Mouse (Mus musculus) embryonic facial prominence, embryonic 10.5 days (tissue): ENCODE results near the gene Fmo2. TPM values are rescaled to one million over a fixed set of nuclear protein-coding genes. Genes with fewer than 3 reads are reported as not detected.

Experiments
- DNase-seq: peaks from one replicate; pipeline ENCODE4 v3.0.0-alpha.2; 2017; ENCODE audit warnings: low spot score
- H3K27ac ChIP-seq: fragments of 300-500 bp; sonication (generic); replicated peaks from 2 replicates; pipeline ENCODE4 v1.5.1; 2016; ENCODE audit warnings: mild to moderate bottlenecking
- H3K27me3 ChIP-seq: fragments of 300-500 bp; sonication (generic); replicated peaks from 2 replicates; pipeline ENCODE4 v1.6.1; 2016; ENCODE audit warnings: low read depth, mild to moderate bottlenecking; ENCODE audit not compliant: poor library complexity, severe bottlenecking
- H3K36me3 ChIP-seq: fragments of 300-500 bp; sonication (generic); replicated peaks from 2 replicates; pipeline ENCODE4 v1.6.1; 2016; ENCODE audit warnings: mild to moderate bottlenecking, moderate library complexity
- H3K4me1 ChIP-seq: fragments of 300-500 bp; sonication (generic); 2 replicates; pipeline ENCODE4 v1.6.1; 2016
- H3K4me3 ChIP-seq: fragments of 300-500 bp; sonication (generic); 2 replicates; pipeline ENCODE4 v1.5.1; 2016; ENCODE audit warnings: mild to moderate bottlenecking, moderate library complexity
- H3K9me3 ChIP-seq: fragments of 300-500 bp; sonication (generic); 2 replicates; pipeline ENCODE4 v1.6.1; 2016; ENCODE audit warnings: mild to moderate bottlenecking
- WGBS: fragments of 180-500 bp; shearing (Covaris S2); methylation state at CpG from one replicate; pipeline ENCODE4 v1.1.7; 2016; 5-methylcytosine and 5-hydroxymethylcytosine counted together
- polyA plus RNA-seq: library from polyadenylated mRNA; unstranded; fragments of >200 nt; fragmentation: Nextera tagmentation; extraction: Ambion mirVana; gene quantifications from 2 replicates; pipeline ENCODE4 v1.2.1, GENCODE M21; 2016

Gene Fmo2
- not detected in 2 replicates for polyA plus RNA-seq

DNA sequence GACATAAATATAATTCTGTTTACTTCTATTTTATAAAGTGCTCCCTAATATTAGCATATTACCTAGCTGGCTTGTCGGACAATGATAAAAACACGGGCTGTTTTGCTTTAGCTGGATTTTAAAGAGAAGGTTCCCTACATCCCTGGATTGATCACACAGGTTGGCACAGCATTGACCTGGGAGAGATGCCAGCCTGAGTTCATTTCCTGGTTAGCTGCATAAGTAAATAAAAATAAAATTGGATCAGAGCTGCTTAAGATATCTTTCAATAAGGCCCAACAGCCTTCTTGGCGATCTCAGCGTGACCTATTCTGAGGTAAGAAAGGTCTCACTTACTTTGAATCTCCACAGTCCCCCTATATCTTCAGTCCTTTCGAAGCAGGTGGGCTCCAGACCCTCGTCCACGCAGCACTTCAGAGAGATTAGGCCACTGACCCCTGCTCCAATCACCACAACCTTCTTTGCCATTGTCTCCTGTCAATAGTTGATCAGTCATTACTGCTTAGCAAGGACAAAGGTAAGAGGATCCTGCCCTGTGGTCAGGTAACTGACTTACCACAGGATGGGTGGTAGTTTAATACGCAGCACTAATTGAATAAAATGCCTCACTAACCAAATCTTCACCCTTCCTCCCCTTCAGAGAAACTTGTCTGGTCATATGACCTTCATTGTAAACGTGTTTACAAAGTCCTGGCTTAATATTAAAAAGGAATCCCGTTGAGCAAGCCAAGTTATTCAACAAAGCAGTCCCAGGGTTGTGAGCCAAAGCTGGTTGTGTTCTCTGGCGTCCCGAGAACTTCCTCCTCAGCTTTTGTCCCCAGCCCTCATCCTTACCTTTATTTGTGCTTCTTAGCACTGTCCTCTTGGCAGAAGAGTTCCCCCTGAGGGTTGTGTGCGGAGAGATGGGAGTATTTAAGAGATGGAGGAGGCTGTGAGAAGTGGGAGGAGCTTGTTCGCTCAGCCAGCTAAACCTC lies at the start of gene Fmo2:
Fmo2 (minus strand) TSS at position 889 of the 974 bp plus-strand sequence.
- no peak within 1 kb of the TSS for H3K4me3 ChIP-seq
- WGBS, result 73% methylated on average over 14 of the region's 14 CpGs
- no peak within 1 kb of the TSS for H3K27ac ChIP-seq
- H3K27me3 ChIP-seq, result no peaks in the 10 kb centered on the region
- DNase-seq, result no peak
- H3K4me1 ChIP-seq, result no peaks in the 10 kb centered on the region
- no peaks in the 10 kb centered on the region for H3K9me3 ChIP-seq
- no peaks in the 10 kb centered on the region for H3K36me3 ChIP-seq

- Histone ChIP-seq H3K4me1 (peaks cover 18% of the 10 kb centered on the region), H3K9me3 (no peaks in the 10 kb centered on the region), H3K36me3 (no peaks in the 10 kb centered on the region), H3K4me3 (no peak overlapping the region), H3K27me3 (no peaks in the 10 kb centered on the region), H3K27ac (no peak overlapping the region)
- 90% methylated on average over 6 of the region's 6 CpGs for WGBS
- no peak for DNase-seq
These were observed 49.4 kb upstream of the Fmo2 start for GRCm38 (mm10) chr1:162947934-162948333.

DNA sequence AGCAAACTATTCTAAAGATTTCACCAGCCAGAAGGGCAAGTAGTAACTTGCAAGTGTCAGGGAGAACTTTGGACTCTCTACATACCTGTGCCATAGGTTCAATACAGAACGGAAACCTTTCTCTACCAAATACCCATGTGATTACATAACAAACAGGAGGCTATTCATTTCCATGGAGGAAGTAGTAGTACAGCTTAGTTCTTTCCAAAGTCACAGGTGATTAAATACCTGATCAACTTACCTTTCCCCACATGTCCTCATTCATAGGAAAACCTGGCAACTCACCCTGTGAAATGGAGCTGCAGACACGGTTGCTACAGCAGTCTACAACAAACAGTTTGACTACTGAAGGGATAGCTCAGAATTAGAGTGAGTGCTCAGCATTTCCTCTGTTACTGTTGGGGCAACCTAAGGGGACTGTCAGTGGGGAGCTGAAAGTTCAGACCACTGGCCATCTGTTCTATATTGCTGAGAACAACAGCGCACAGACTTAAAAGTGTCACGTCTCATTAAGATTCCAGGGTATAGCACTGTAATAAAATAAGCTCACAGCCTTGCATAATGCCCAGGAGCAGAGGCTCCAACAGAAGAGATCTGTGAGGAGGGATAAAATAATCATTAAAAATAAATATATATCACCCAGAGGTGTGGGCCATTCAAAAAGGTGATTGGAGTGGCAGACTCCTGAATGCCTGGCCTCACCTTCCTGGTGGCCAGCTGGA lies 48.5 kb upstream of the Fmo2 start:
- Histone ChIP-seq H3K27me3 (no peaks in the 10 kb centered on the region), H3K9me3 (no peaks in the 10 kb centered on the region), H3K4me3 (no peak overlapping the region), H3K4me1 (peaks cover 15% of the 10 kb centered on the region), H3K27ac (no peak overlapping the region), H3K36me3 (no peaks in the 10 kb centered on the region)
- WGBS, result 74% methylated on average over 4 of the region's 4 CpGs
- DNase-seq, result no peak

DNA sequence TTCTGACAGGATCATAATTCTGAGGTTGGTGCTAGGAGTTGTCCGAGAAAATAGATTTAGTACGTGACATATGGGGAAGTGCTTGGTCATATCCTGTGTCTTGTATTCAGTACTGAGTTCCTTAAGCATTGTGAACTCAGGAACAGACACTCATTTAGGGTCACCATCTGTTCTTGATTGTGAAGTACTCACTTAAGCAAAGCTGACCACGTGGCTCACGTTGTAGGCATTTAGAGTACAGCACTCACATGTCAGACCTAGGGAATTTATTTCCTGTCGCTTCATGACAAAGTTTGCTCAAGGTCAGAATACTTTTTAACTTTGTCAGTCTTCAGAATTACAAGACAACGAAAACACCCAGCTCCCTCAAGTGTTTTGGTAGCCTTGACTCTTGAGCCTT lies 45.2 kb upstream of the Fmo2 start:
- no peaks in the 10 kb centered on the region for H3K27me3 ChIP-seq
- WGBS, result 43% methylated on average over 6 of the region's 6 CpGs
- H3K4me1 ChIP-seq, result peaks cover 15% of the 10 kb centered on the region

GRCm38 (mm10) chr1:162938696-162939351 lies 40.3 kb upstream of the Fmo2 start:
- Histone ChIP-seq H3K27ac (no peak overlapping the region), H3K9me3 (no peaks in the 10 kb centered on the region), H3K36me3 (no peaks in the 10 kb centered on the region), H3K4me1 (peaks cover 14% of the 10 kb centered on the region), H3K27me3 (no peaks in the 10 kb centered on the region), H3K4me3 (no peak overlapping the region)
- WGBS, result 88% methylated on average over 4 of the region's 4 CpGs
- no peak for DNase-seq

More for the DNA sequence above, 45.2 kb upstream of the Fmo2 start:
- Histone ChIP-seq H3K27ac (no peak overlapping the region), H3K36me3 (no peaks in the 10 kb centered on the region), H3K4me3 (no peak overlapping the region), H3K9me3 (no peaks in the 10 kb centered on the region)
- peak; percentile 30 for DNase-seq

- H3K4me1 ChIP-seq, result peaks cover 11% of the 10 kb centered on the region; the same call in 1 of the 2 replicates
- no peak overlapping the region for H3K4me3 ChIP-seq
- no peak for DNase-seq
- no peaks in the 10 kb centered on the region for H3K9me3 ChIP-seq
- no peak overlapping the region for H3K27ac ChIP-seq
- no peaks in the 10 kb centered on the region for H3K36me3 ChIP-seq
- WGBS, result 75% methylated on average over 5 of the region's 5 CpGs
- no peaks in the 10 kb centered on the region for H3K27me3 ChIP-seq
These were observed 39.6 kb upstream of the Fmo2 start for GRCm38 (mm10) chr1:162937970-162938695.

GRCm38 (mm10) chr1:162937415-162937814 lies 38.9 kb upstream of the Fmo2 start, which contains the start of gene Fmo6:
Gene Fmo6 (minus strand): TSS chr1:162937515.
- peaks cover 11% of the 10 kb centered on the region; the same call in 1 of the 2 replicates for H3K4me1 ChIP-seq
- H3K27me3 ChIP-seq, result no peaks in the 10 kb centered on the region
- no peaks in the 10 kb centered on the region for H3K36me3 ChIP-seq
- 88% methylated on average over 6 of the region's 6 CpGs for WGBS
- no peaks in the 10 kb centered on the region for H3K9me3 ChIP-seq
- no peak within 1 kb of the TSS for H3K27ac ChIP-seq
- DNase-seq, result no peak
- no peak within 1 kb of the TSS for H3K4me3 ChIP-seq

DNA sequence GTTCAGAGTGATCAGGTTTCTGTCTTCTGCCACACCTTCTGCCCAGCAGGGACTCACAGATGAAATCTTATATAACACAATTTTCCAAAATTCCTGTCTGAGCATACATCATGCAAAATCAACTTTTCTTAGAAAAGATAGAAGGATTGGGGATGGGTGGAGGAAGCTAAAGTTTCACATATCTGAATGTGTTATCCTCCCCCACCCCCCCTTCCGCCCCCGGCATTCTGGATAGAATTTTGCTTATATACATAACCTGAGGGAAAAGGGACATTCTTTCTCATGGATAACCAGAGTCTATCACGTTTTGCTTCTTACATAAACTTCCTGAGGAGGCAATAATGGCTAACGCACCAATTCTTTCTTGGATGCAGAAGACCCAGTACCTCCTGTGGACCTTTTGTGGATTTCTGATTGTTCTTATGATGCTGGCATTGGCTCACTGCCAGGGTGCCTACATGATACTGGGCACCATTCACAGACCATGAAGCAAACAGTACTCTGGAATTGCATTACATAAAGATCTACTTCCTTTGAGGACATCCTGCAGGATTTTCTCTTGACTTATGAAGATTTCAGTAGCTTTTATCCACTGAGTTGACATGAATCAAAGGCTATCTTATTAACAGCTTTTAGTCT lies 36.0 kb upstream of the Fmo2 start:
- Histone ChIP-seq H3K4me1 (peaks cover 11% of the 10 kb centered on the region; the same call in 1 of the 2 replicates), H3K9me3 (no peaks in the 10 kb centered on the region), H3K27ac (no peak overlapping the region), H3K36me3 (no peaks in the 10 kb centered on the region), H3K27me3 (no peaks in the 10 kb centered on the region), H3K4me3 (no peak overlapping the region)
- DNase-seq, result no peak
- 65% methylated on average over 4 of the region's 4 CpGs for WGBS

DNA sequence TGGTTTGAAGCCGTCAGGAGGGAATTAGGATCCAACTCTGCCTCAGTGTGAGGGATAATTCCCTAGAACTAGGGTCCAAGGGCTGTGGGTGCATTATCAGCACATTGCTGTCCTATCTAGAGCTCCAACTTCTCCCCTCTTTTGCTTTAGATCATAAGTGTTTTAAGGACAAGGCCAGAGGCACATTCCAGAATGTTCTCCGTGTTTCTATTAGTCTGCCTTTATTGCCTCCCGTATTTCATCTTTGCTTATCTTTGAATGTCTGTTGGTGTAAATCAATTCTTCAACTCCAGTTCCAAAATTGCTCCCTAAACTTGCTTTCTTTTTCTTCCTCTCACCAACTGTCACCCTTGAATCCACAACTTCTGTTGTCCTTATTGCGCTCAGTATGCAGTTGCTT lies 33.9 kb upstream of the Fmo2 start:
- Histone ChIP-seq H3K4me1 (peaks cover 7% of the 10 kb centered on the region; the same call in 1 of the 2 replicates), H3K27me3 (no peaks in the 10 kb centered on the region), H3K9me3 (no peaks in the 10 kb centered on the region), H3K4me3 (no peak overlapping the region), H3K27ac (no peak overlapping the region), H3K36me3 (no peaks in the 10 kb centered on the region)
- no peak for DNase-seq
- WGBS, result 89% methylated on average over 4 of the region's 4 CpGs

DNA sequence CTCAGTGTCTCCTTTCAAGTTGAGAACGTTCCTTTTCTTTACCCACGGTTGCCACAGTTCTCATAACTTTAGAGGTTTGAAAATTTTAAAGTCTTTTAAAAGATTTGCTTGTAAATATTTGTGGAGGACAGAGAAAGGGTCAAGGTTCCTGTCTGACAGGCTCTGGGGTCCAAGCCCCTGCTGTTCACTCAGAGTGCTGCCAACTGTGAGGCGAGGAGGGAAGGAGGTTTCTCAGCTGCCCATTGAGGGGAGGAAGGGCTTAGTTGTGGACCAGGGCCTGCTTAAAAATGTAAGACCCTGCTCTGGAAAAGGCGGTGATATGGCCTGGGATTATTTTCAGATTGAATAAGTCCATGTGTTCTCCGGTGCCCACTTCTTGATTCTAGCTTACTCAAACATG lies 33.4 kb upstream of the Fmo2 start:
- Histone ChIP-seq H3K4me3 (no peak overlapping the region), H3K4me1 (peaks cover 7% of the 10 kb centered on the region; the same call in 1 of the 2 replicates), H3K27ac (no peak overlapping the region), H3K27me3 (no peaks in the 10 kb centered on the region), H3K36me3 (no peaks in the 10 kb centered on the region), H3K9me3 (no peaks in the 10 kb centered on the region)
- 83% methylated on average over 5 of the region's 5 CpGs for WGBS
- no peak for DNase-seq

GRCm38 (mm10) chr1:162931310-162931875 lies 32.9 kb upstream of the Fmo2 start:
- H3K4me3 ChIP-seq, result no peak overlapping the region
- H3K36me3 ChIP-seq, result no peaks in the 10 kb centered on the region
- peaks cover 7% of the 10 kb centered on the region; the same call in 1 of the 2 replicates for H3K4me1 ChIP-seq
- no peak overlapping the region for H3K27ac ChIP-seq
- DNase-seq, result no peak
- no peaks in the 10 kb centered on the region for H3K9me3 ChIP-seq
- H3K27me3 ChIP-seq, result no peaks in the 10 kb centered on the region
- WGBS, result 81% methylated on average over 4 of the region's 4 CpGs
